Mouse (Mus musculus): ENCODE measurements around the gene Rtf1.

- TF ChIP-seq CTCF (IDR thresholded peaks at IDR 0.05) (no peak), EP300 (IDR thresholded peaks at IDR 0.05) (no peak)
Measured at GRCm38 (mm10) chr2:119703171-119703570, 28.3 kb downstream of the Rtf1 start.
